Mouse (Mus musculus) erythroblast, embryonic 14.5 days (primary cell): ENCODE results near the gene Gm13420.

Experiments
- GATA1 ChIP-seq: IDR thresholded peaks from 2 replicates; pipeline ENCODE4 v1.6.1; 2012; ENCODE audit warnings: low read length, inconsistent platforms, mixed read lengths
- TAL1 ChIP-seq: IDR thresholded peaks from 3 replicates; pipeline ENCODE4 v1.6.1; 2012; ENCODE audit warnings: low read length, inconsistent platforms, mixed read lengths

GRCm38 (mm10) chr2:29792772-29793487, 41.4 kb upstream of the Gm13420 start:
- TF ChIP-seq TAL1: no peak
- no peak for TF ChIP-seq GATA1
